Mouse (Mus musculus) midbrain, embryonic 15.5 days (tissue): ENCODE data around the gene Cdh4. TPM values are rescaled to one million over a fixed set of nuclear protein-coding genes. Genes with fewer than 3 reads are reported as not detected.

Experiments used
- ATAC-seq: fragments of 200-750 bp; cut with Nextera tagmentation; replicated peaks from 2 replicates; pipeline ENCODE4 v1.8.0; 2017; ENCODE audit warnings: moderate TSS enrichment
- H3K27ac ChIP-seq: fragments of 300-500 bp; sonication (generic); 2 replicates; pipeline ENCODE4 v1.5.1; 2015; ENCODE audit warnings: mild to moderate bottlenecking, inconsistent platforms
- H3K27me3 ChIP-seq: fragments of 300-500 bp; sonication (generic); replicated peaks from 2 replicates; pipeline ENCODE4 v1.6.1; 2015; ENCODE audit warnings: inconsistent platforms
- H3K36me3 ChIP-seq: fragments of 300-500 bp; sonication (generic); replicated peaks from 2 replicates; pipeline ENCODE4 v1.6.1; 2015; ENCODE audit warnings: inconsistent platforms
- H3K4me1 ChIP-seq: fragments of 300-500 bp; sonication (generic); 2 replicates; pipeline ENCODE4 v1.6.1; 2015; ENCODE audit warnings: inconsistent platforms
- H3K4me2 ChIP-seq: fragments of 300-500 bp; sonication (generic); 2 replicates; pipeline ENCODE4 v1.6.1; 2015; ENCODE audit warnings: inconsistent platforms, mild to moderate bottlenecking, moderate library complexity
- H3K4me3 ChIP-seq: fragments of 300-500 bp; sonication (generic); 2 replicates; pipeline ENCODE4 v1.5.1; 2015; ENCODE audit warnings: mild to moderate bottlenecking, inconsistent platforms
- H3K9ac ChIP-seq: fragments of 300-500 bp; sonication (generic); 2 replicates; pipeline ENCODE4 v1.6.1; 2015; ENCODE audit warnings: mild to moderate bottlenecking, inconsistent platforms
- H3K9me3 ChIP-seq: fragments of 300-500 bp; sonication (generic); 2 replicates; pipeline ENCODE4 v1.6.1; 2016; ENCODE audit warnings: inconsistent platforms
- WGBS: fragments of 180-500 bp; shearing (Covaris S2); methylation state at CpG from one replicate; pipeline ENCODE4 v1.1.7; 2015; ENCODE audit warnings: mixed read lengths; 5-methylcytosine and 5-hydroxymethylcytosine counted together
- polyA plus RNA-seq: library from polyadenylated mRNA; unstranded; fragments of >200 nt; fragmentation: Nextera tagmentation; extraction: Ambion mirVana; gene quantifications from 2 replicates; pipeline ENCODE4 v1.2.1, GENCODE M21; 2015

Gene Cdh4
- polyA plus RNA-seq, 1 experiment from 2014 or later = 63.9 TPM

GRCm38 (mm10) chr2:179547627-179548026 is 105.4 kb downstream of the Cdh4 start:
- no peak overlapping the region for H3K9ac ChIP-seq
- 65% methylated on average over 5 of the region's 5 CpGs for WGBS

GRCm38 (mm10) chr2:179555928-179556327 is 113.7 kb downstream of the Cdh4 start:
- 92% methylated on average over 4 of the region's 4 CpGs for WGBS
- no peak overlapping the region for H3K4me2 ChIP-seq
- H3K9me3 ChIP-seq = no peaks in the 10 kb centered on the region
- H3K36me3 ChIP-seq = no peaks in the 10 kb centered on the region
- H3K27me3 ChIP-seq = no peaks in the 10 kb centered on the region
- no peak overlapping the region for H3K9ac ChIP-seq
- H3K4me1 ChIP-seq = peaks cover 9% of the 10 kb centered on the region
- no peak overlapping the region for H3K4me3 ChIP-seq
- H3K27ac ChIP-seq = no peak overlapping the region
- no peak for ATAC-seq

More at GRCm38 (mm10) chr2:179547627-179548026, 105.4 kb downstream of the Cdh4 start:
- Histone ChIP-seq H3K27ac (no peak overlapping the region), H3K27me3 (no peaks in the 10 kb centered on the region), H3K9me3 (no peaks in the 10 kb centered on the region), H3K4me2 (no peak overlapping the region), H3K36me3 (no peaks in the 10 kb centered on the region), H3K4me1 (no peaks in the 10 kb centered on the region), H3K4me3 (no peak overlapping the region)
- ATAC-seq = no peak

- H3K36me3 ChIP-seq = no peaks in the 10 kb centered on the region
- H3K9me3 ChIP-seq = no peaks in the 10 kb centered on the region
- no peak overlapping the region for H3K9ac ChIP-seq
- peaks cover 23% of the 10 kb centered on the region for H3K4me1 ChIP-seq
- no peaks in the 10 kb centered on the region for H3K27me3 ChIP-seq
- H3K4me3 ChIP-seq = no peak overlapping the region
- no peak overlapping the region for H3K27ac ChIP-seq
- WGBS = 86% methylated on average over 2 of the region's 2 CpGs
- no peak for ATAC-seq
- H3K4me2 ChIP-seq = no peak overlapping the region
Measured at GRCm38 (mm10) chr2:179562350-179562749, 120.1 kb downstream of the Cdh4 start.

- Histone ChIP-seq H3K9me3 (no peaks in the 10 kb centered on the region), H3K27me3 (no peaks in the 10 kb centered on the region), H3K4me2 (no peak overlapping the region), H3K9ac (no peak overlapping the region), H3K36me3 (no peaks in the 10 kb centered on the region), H3K27ac (peak overlapping the region; percentile 34), H3K4me3 (no peak overlapping the region), H3K4me1 (peaks cover 23% of the 10 kb centered on the region)
- WGBS = 23% methylated on average over 12 of the region's 12 CpGs
- ATAC-seq = peak; percentile 26
Measured at GRCm38 (mm10) chr2:179565611-179566010, 123.4 kb downstream of the Cdh4 start.

GRCm38 (mm10) chr2:179567886-179568285 is 125.7 kb downstream of the Cdh4 start:
- Histone ChIP-seq H3K27ac (no peak overlapping the region), H3K4me3 (no peak overlapping the region), H3K9me3 (no peaks in the 10 kb centered on the region), H3K4me1 (peaks cover 35% of the 10 kb centered on the region), H3K4me2 (no peak overlapping the region), H3K27me3 (no peaks in the 10 kb centered on the region), H3K9ac (no peak overlapping the region), H3K36me3 (no peaks in the 10 kb centered on the region)
- no peak for ATAC-seq
- WGBS = 96% methylated on average over 8 of the region's 8 CpGs

GRCm38 (mm10) chr2:179569171-179569570 is 126.9 kb downstream of the Cdh4 start:
- H3K27me3 ChIP-seq = no peaks in the 10 kb centered on the region
- H3K4me1 ChIP-seq = peaks cover 40% of the 10 kb centered on the region
- H3K4me3 ChIP-seq = no peak overlapping the region
- H3K4me2 ChIP-seq = no peak overlapping the region
- ATAC-seq = no peak
- 47% methylated on average over 10 of the region's 10 CpGs for WGBS
- no peaks in the 10 kb centered on the region for H3K36me3 ChIP-seq
- H3K27ac ChIP-seq = no peak overlapping the region
- H3K9ac ChIP-seq = no peak overlapping the region
- H3K9me3 ChIP-seq = no peaks in the 10 kb centered on the region

GRCm38 (mm10) chr2:179571175-179571769 is 129.0 kb downstream of the Cdh4 start:
- no peak overlapping the region for H3K4me2 ChIP-seq
- H3K27me3 ChIP-seq = no peaks in the 10 kb centered on the region
- no peak overlapping the region for H3K9ac ChIP-seq
- no peak overlapping the region for H3K27ac ChIP-seq
- WGBS = 14% methylated on average over 6 of the region's 6 CpGs
- no peaks in the 10 kb centered on the region for H3K9me3 ChIP-seq
- no peaks in the 10 kb centered on the region for H3K36me3 ChIP-seq
- peaks cover 29% of the 10 kb centered on the region for H3K4me1 ChIP-seq
- ATAC-seq = peak; percentile 44; the same call in 1 of the 2 replicates
- H3K4me3 ChIP-seq = no peak overlapping the region

GRCm38 (mm10) chr2:179573331-179573730 is 131.1 kb downstream of the Cdh4 start:
- Histone ChIP-seq H3K27ac (no peak overlapping the region), H3K27me3 (no peaks in the 10 kb centered on the region), H3K4me2 (no peak overlapping the region), H3K4me1 (peaks cover 28% of the 10 kb centered on the region), H3K9me3 (no peaks in the 10 kb centered on the region), H3K4me3 (no peak overlapping the region), H3K9ac (no peak overlapping the region), H3K36me3 (no peaks in the 10 kb centered on the region)
- WGBS = 35% methylated on average over 11 of the region's 11 CpGs
- ATAC-seq = no peak

GRCm38 (mm10) chr2:179573786-179574185 is 131.6 kb downstream of the Cdh4 start:
- whole genome bisulfite sequencing = 63% methylated on average over 6 of the region's 6 CpGs
- no peak for ATAC-seq
- peaks cover 30% of the 10 kb centered on the region for H3K4me1 ChIP-seq

GRCm38 (mm10) chr2:179575585-179575984 is 133.4 kb downstream of the Cdh4 start:
- Histone ChIP-seq H3K4me3 (no peak overlapping the region), H3K9ac (no peak overlapping the region), H3K4me1 (peaks cover 25% of the 10 kb centered on the region), H3K9me3 (no peaks in the 10 kb centered on the region), H3K4me2 (no peak overlapping the region), H3K27me3 (no peaks in the 10 kb centered on the region), H3K27ac (no peak overlapping the region), H3K36me3 (no peaks in the 10 kb centered on the region)
- ATAC-seq = no peak
- WGBS = 89% methylated on average over 7 of the region's 7 CpGs

More at GRCm38 (mm10) chr2:179573786-179574185, 131.6 kb downstream of the Cdh4 start:
- no peaks in the 10 kb centered on the region for H3K36me3 ChIP-seq
- H3K4me2 ChIP-seq = no peak overlapping the region
- H3K27me3 ChIP-seq = no peaks in the 10 kb centered on the region
- H3K9me3 ChIP-seq = no peaks in the 10 kb centered on the region
- H3K27ac ChIP-seq = no peak overlapping the region
- no peak overlapping the region for H3K4me3 ChIP-seq
- no peak overlapping the region for H3K9ac ChIP-seq

- ATAC-seq = no peak
- H3K9ac ChIP-seq = no peak overlapping the region
- H3K4me2 ChIP-seq = no peak overlapping the region
- H3K27me3 ChIP-seq = no peaks in the 10 kb centered on the region
- H3K9me3 ChIP-seq = no peaks in the 10 kb centered on the region
- H3K4me3 ChIP-seq = no peak overlapping the region
- H3K4me1 ChIP-seq = peaks cover 24% of the 10 kb centered on the region
- no peak overlapping the region for H3K27ac ChIP-seq
- H3K36me3 ChIP-seq = no peaks in the 10 kb centered on the region
- WGBS = 94% methylated on average over 1 of the region's 1 CpGs
Measured at GRCm38 (mm10) chr2:179576221-179576620, 134.0 kb downstream of the Cdh4 start.

GRCm38 (mm10) chr2:179578329-179578728 is 136.1 kb downstream of the Cdh4 start:
- no peak overlapping the region for H3K4me3 ChIP-seq
- no peaks in the 10 kb centered on the region for H3K36me3 ChIP-seq
- ATAC-seq = no peak
- H3K27me3 ChIP-seq = no peaks in the 10 kb centered on the region
- peaks cover 18% of the 10 kb centered on the region for H3K4me1 ChIP-seq
- no peaks in the 10 kb centered on the region for H3K9me3 ChIP-seq
- H3K9ac ChIP-seq = no peak overlapping the region
- 66% methylated on average over 3 of the region's 3 CpGs for WGBS
- H3K4me2 ChIP-seq = no peak overlapping the region
- no peak overlapping the region for H3K27ac ChIP-seq

- H3K9ac ChIP-seq = no peak overlapping the region
- peaks cover 18% of the 10 kb centered on the region for H3K4me1 ChIP-seq
- WGBS = 62% methylated on average over 11 of the region's 11 CpGs
- no peaks in the 10 kb centered on the region for H3K36me3 ChIP-seq
- H3K27me3 ChIP-seq = no peaks in the 10 kb centered on the region
- no peak overlapping the region for H3K4me3 ChIP-seq
- no peak overlapping the region for H3K27ac ChIP-seq
- H3K4me2 ChIP-seq = no peak overlapping the region
- no peaks in the 10 kb centered on the region for H3K9me3 ChIP-seq
- ATAC-seq = no peak
Measured at GRCm38 (mm10) chr2:179578842-179579241, 136.6 kb downstream of the Cdh4 start.
